Mouse (Mus musculus): Measurements from ENCODE around the gene Ift80. TPM values are rescaled to one million over a fixed set of nuclear protein-coding genes. Genes with fewer than 3 reads are reported as not detected.

Ift80 gene
- total RNA-seq (2023) = 1 to 10 TPM; 2.1 to 6.1 TPM

GRCm38 (mm10) chr3:69004437-69005337, at the start of gene Ift80, which contains the start of gene Smc4:
TSS of gene Ift80 (minus strand) at chr3:69004570.
TSS of gene Smc4 (plus strand) at chr3:69004738.

GRCm38 (mm10) chr3:69044645-69045399, 40.5 kb upstream of the Ift80 start, which contains the start of gene Trim59:
TSS of gene Trim59 (minus strand) at chr3:69044755.

GRCm38 (mm10) chr3:68869211-68869690, 135.1 kb downstream of the Ift80 start, which contains the start of gene 1110032F04Rik:
TSS of gene 1110032F04Rik (plus strand) at chr3:68869586.

Other genes starting within 250 kb of the Ift80 start
- gene 1110032F04Rik, start 135.0 kb downstream of the Ift80 start, total RNA-seq (2023) = not detected
- gene Smc4, start 168 bp upstream of the Ift80 start, total RNA-seq (2023) = 10 to 100 TPM; 50.3 to 57.9 TPM
- gene Trim59, start 40.2 kb upstream of the Ift80 start, total RNA-seq (2023) = 1 to 10 TPM; 8.3 to 9.2 TPM
- gene Kpna4, start 122.5 kb upstream of the Ift80 start, total RNA-seq (2023) = 100 to 1,000 TPM; 172 to 181 TPM
- gene Arl14, start 217.8 kb upstream of the Ift80 start, total RNA-seq (2023) = not detected

All from monocyte, adult 59 days (primary cell).